Mouse (Mus musculus): Measurements from ENCODE around the gene Cdk10. TPM values are rescaled to one million over a fixed set of nuclear protein-coding genes. Genes with fewer than 3 reads are reported as not detected.

The Cdk10 gene
- total and polyA plus RNA-seq, 3 experiments = 24.8 to 35.7 (median 33.9) TPM

GRCm38 (mm10) chr8:123247748-123248147 is 23.1 kb downstream of the Cdk10 start:
- no peak overlapping the region for H3K4me3 ChIP-seq (replicated peaks in 1 of 3; ENCODE audit: low read depth in 2 of 3, low read length in 2 of 3, poor library complexity in 1 of 3)
- no peak overlapping the region for H3K4me2 ChIP-seq (ENCODE audit: insufficient read depth, low read depth, poor library complexity, severe bottlenecking)
- no peaks in the 10 kb centered on the region for H3K9me3 ChIP-seq (replicated peaks; ENCODE audit: low read length)
- no peak for DNase-seq (ENCODE audit: extremely low read depth)
- no peak overlapping the region for H3K27ac ChIP-seq (ENCODE audit: insufficient read depth, low read depth)
- no peaks in the 10 kb centered on the region for H3K27me3 ChIP-seq (replicated peaks)
- no peaks in the 10 kb centered on the region for H3K79me2 ChIP-seq (replicated peaks; ENCODE audit: control insufficient read depth, extremely low read depth, insufficient read depth, poor library complexity, severe bottlenecking)
- TF ChIP-seq TBP (conservative IDR thresholded peaks at IDR 0.05; ENCODE audit: low read depth, low read length) (no peak), CHD1 (IDR thresholded peaks at IDR 0.05; ENCODE audit: low read depth, low read length) (no peak), RCOR1 (conservative IDR thresholded peaks at IDR 0.05; ENCODE audit: low read depth, low read length) (no peak), ELF1 (IDR thresholded peaks at IDR 0.05; ENCODE audit: low read depth, low read length) (no peak), MYC (IDR thresholded peaks at IDR 0.05; ENCODE audit: low read depth, low read length) (no peak), JUN (IDR thresholded peaks at IDR 0.05; ENCODE audit: insufficient read depth, low read depth, low read length) (no peak), HCFC1 (IDR thresholded peaks at IDR 0.05; ENCODE audit: low read depth, low read length) (no peak), CTCF (conservative IDR thresholded peaks at IDR 0.05 in 1 of 2, IDR thresholded peaks at IDR 0.05 in 1 of 2; ENCODE audit: low read depth in 2 of 2, low read length in 2 of 2) (no peak), TCF12 (IDR thresholded peaks at IDR 0.05; ENCODE audit: low read depth, low read length) (no peak), CHD2 (IDR thresholded peaks at IDR 0.05; ENCODE audit: low read length) (no peak), ZMIZ1 (IDR thresholded peaks at IDR 0.05; ENCODE audit: low read depth, low read length) (no peak), PAX5 (IDR thresholded peaks at IDR 0.05; ENCODE audit: low read length) (no peak), ZC3H11A (IDR thresholded peaks at IDR 0.05; ENCODE audit: low read depth, low read length) (no peak), JUND (conservative IDR thresholded peaks at IDR 0.05; ENCODE audit: low read depth, low read length) (no peak)
- in situ Hi-C loops (cut with MboI; ENCODE audit: low pct_ligation_motif_present, low pct_unique_long_range_greater_than_20kb, low sequenced_read_pairs) (loop anchor here (5.0 kb wide), 1 partner anchor 40 kb away; no protein-coding TSS in a partner anchor), dilution Hi-C loops (cut with MboI; ENCODE audit: extremely low pct_ligation_motif_present, extremely low pct_unique_long_range_greater_than_20kb, low sequenced_read_pairs) (no loop called here)
- no peak overlapping the region for H3K9ac ChIP-seq (ENCODE audit: insufficient read depth, low read depth)
- peaks cover 43 to 86% of the 10 kb centered on the region in 2 experiments for H3K36me3 ChIP-seq (replicated peaks in 1 of 2; ENCODE audit: control insufficient read depth in 1 of 2, insufficient read depth in 1 of 2, low read length in 1 of 2)
- peaks cover 5 to 34% of the 10 kb centered on the region in 2 experiments for H3K4me1 ChIP-seq (ENCODE audit: control insufficient read depth in 1 of 2, insufficient read depth in 2 of 2)

- dilution Hi-C loops (cut with MboI; ENCODE audit: extremely low pct_ligation_motif_present, extremely low pct_unique_long_range_greater_than_20kb, low sequenced_read_pairs) (no loop called here), in situ Hi-C loops (cut with MboI; ENCODE audit: low pct_ligation_motif_present, low pct_unique_long_range_greater_than_20kb, low sequenced_read_pairs) (loop anchor here (5.0 kb wide), 1 partner anchor 39 kb away; no protein-coding TSS in a partner anchor)
- Histone ChIP-seq H3K36me3 (replicated peaks in 1 of 2; ENCODE audit: control insufficient read depth in 1 of 2, insufficient read depth in 1 of 2, low read length in 1 of 2) (peaks cover 42 to 77% of the 10 kb centered on the region in 2 experiments), H3K9ac (ENCODE audit: insufficient read depth, low read depth) (no peak overlapping the region), H3K4me1 (ENCODE audit: control insufficient read depth in 1 of 2, insufficient read depth in 2 of 2) (peaks cover 5 to 40% of the 10 kb centered on the region in 2 experiments), H3K9me3 (replicated peaks; ENCODE audit: low read length) (no peaks in the 10 kb centered on the region), H3K79me2 (replicated peaks; ENCODE audit: control insufficient read depth, extremely low read depth, insufficient read depth, poor library complexity, severe bottlenecking) (no peaks in the 10 kb centered on the region), H3K27ac (ENCODE audit: insufficient read depth, low read depth) (no peak overlapping the region), H3K4me2 (ENCODE audit: insufficient read depth, low read depth, poor library complexity, severe bottlenecking) (no peak overlapping the region), H3K4me3 (replicated peaks in 1 of 3; ENCODE audit: low read depth in 2 of 3, low read length in 2 of 3, poor library complexity in 1 of 3) (no peak overlapping the region), H3K27me3 (replicated peaks) (no peaks in the 10 kb centered on the region)
- DNase-seq (ENCODE audit: extremely low read depth) = no peak
- TF ChIP-seq HCFC1 (IDR thresholded peaks at IDR 0.05; ENCODE audit: low read depth, low read length) = no peak
- no peak for TF ChIP-seq ETS1 (conservative IDR thresholded peaks at IDR 0.05; ENCODE audit: low read depth, low read length)
- TF ChIP-seq ELF1 (IDR thresholded peaks at IDR 0.05; ENCODE audit: low read depth, low read length) = no peak
- TF ChIP-seq USF2 (conservative IDR thresholded peaks at IDR 0.05; ENCODE audit: low read depth, low read length) = no peak
- no peak for TF ChIP-seq UBTF (IDR thresholded peaks at IDR 0.05; ENCODE audit: low read depth, low read length)
- no peak for TF ChIP-seq CTCF (conservative IDR thresholded peaks at IDR 0.05 in 1 of 2, IDR thresholded peaks at IDR 0.05 in 1 of 2; ENCODE audit: low read depth in 2 of 2, low read length in 2 of 2)
- TF ChIP-seq CHD1 (IDR thresholded peaks at IDR 0.05; ENCODE audit: low read depth, low read length) = no peak
- TF ChIP-seq NRF1 (IDR thresholded peaks at IDR 0.05; ENCODE audit: low read depth, low read length) = no peak
- TF ChIP-seq MAX (IDR thresholded peaks at IDR 0.05; ENCODE audit: low read length) = no peak
- no peak for TF ChIP-seq ZKSCAN1 (IDR thresholded peaks at IDR 0.05; ENCODE audit: borderline replicate concordance, low read depth, low read length)
- TF ChIP-seq GABPA (IDR thresholded peaks at IDR 0.05; ENCODE audit: insufficient replicate concordance, low read depth, low read length) = no peak
- no peak for TF ChIP-seq MYC (IDR thresholded peaks at IDR 0.05; ENCODE audit: low read depth, low read length)
- TF ChIP-seq E2F4 (IDR thresholded peaks at IDR 0.05; ENCODE audit: insufficient replicate concordance, low read depth, low read length) = no peak
- TF ChIP-seq USF1 (IDR thresholded peaks at IDR 0.05; ENCODE audit: low read depth, low read length) = no peak
- TF ChIP-seq ZMIZ1 (IDR thresholded peaks at IDR 0.05; ENCODE audit: low read depth, low read length) = no peak
- TF ChIP-seq JUND (conservative IDR thresholded peaks at IDR 0.05; ENCODE audit: low read depth, low read length) = no peak
- TF ChIP-seq PAX5 (IDR thresholded peaks at IDR 0.05; ENCODE audit: low read length) = no peak
- TF ChIP-seq BHLHE40 (IDR thresholded peaks at IDR 0.05; ENCODE audit: low read depth, low read length) = no peak
- TF ChIP-seq ZC3H11A (IDR thresholded peaks at IDR 0.05; ENCODE audit: low read depth, low read length) = no peak
Measured at GRCm38 (mm10) chr8:123248596-123248995, 24.0 kb downstream of the Cdk10 start.

Measured in CH12.LX (cell line).